Mouse (Mus musculus) embryonic fibroblast, embryonic 13.5 days (primary cell): ENCODE data around the gene Ppcdc. TPM values are rescaled to one million over a fixed set of nuclear protein-coding genes. Genes with fewer than 3 reads are reported as not detected.

ENCODE experiments used
- H3K27ac ChIP-seq: 2 replicates; pipeline ENCODE4 v1.5.1; 2012; ENCODE audit warnings: low read length, control low read depth, inconsistent platforms; ENCODE audit not compliant: insufficient read depth
- H3K4me1 ChIP-seq: 2 replicates; pipeline ENCODE4 v1.6.1; 2011; ENCODE audit warnings: low read length; ENCODE audit not compliant: control insufficient read depth, insufficient read depth
- H3K4me3 ChIP-seq: 2 replicates; pipeline ENCODE4 v1.5.1; 2011; ENCODE audit warnings: mild to moderate bottlenecking, control low read depth, low read length; ENCODE audit not compliant: insufficient read depth
- CTCF ChIP-seq: IDR thresholded peaks from 2 replicates; pipeline ENCODE4 v1.5.1; 2011; ENCODE audit warnings: mild to moderate bottlenecking, control low read depth, low read length, moderate library complexity, borderline replicate concordance; ENCODE audit not compliant: insufficient read depth
- POLR2A ChIP-seq: IDR thresholded peaks from 2 replicates; pipeline ENCODE4 v1.6.1; 2011; ENCODE audit warnings: low read depth, mild to moderate bottlenecking, control low read depth, low read length, moderate library complexity
- polyA plus RNA-seq: library from polyadenylated mRNA; stranded (reverse); fragments of >200 nt; gene quantifications from 2 replicates; pipeline ENCODE4 v1.2.4, GENCODE M21; 2011; ENCODE audit warnings: low read depth; ENCODE audit not compliant: missing spikeins, insufficient read length

Ppcdc gene
- polyA plus RNA-seq, 1 experiment = 31.0 TPM

- H3K4me3 ChIP-seq = no peak overlapping the region
- H3K4me1 ChIP-seq = no peaks in the 10 kb centered on the region
- no peak overlapping the region for H3K27ac ChIP-seq
- no peak for TF ChIP-seq CTCF
- no peak for TF ChIP-seq POLR2A
Measured at GRCm38 (mm10) chr9:57339577-57340210, 100.2 kb downstream of the Ppcdc start.

GRCm38 (mm10) chr9:57338706-57339105, 101.2 kb downstream of the Ppcdc start:
- no peaks in the 10 kb centered on the region for H3K4me1 ChIP-seq
- H3K27ac ChIP-seq = no peak overlapping the region
- TF ChIP-seq POLR2A (no peak), CTCF (no peak)
- no peak overlapping the region for H3K4me3 ChIP-seq

Other genes starting within 250 kb of the Ppcdc start
- gene Trcg1, start 203.6 kb downstream of the Ppcdc start, polyA plus RNA-seq = not detected in 2 replicates
- 30.6 and 36.6 TPM in 2 replicates for gene 1700017B05Rik, start 177.5 kb downstream of the Ppcdc start, polyA plus RNA-seq
- gene Scamp5, start 27.9 kb upstream of the Ppcdc start, polyA plus RNA-seq = 23.7 and 26.1 TPM in 2 replicates
- gene Rpp25, start 63.9 kb upstream of the Ppcdc start, polyA plus RNA-seq = 0.61 TPM in 1 of 2 replicates, not detected in the other
- 252 and 293 TPM in 2 replicates for gene Cox5a, start 81.2 kb upstream of the Ppcdc start, polyA plus RNA-seq
- gene Fam219b, start 97.4 kb upstream of the Ppcdc start, polyA plus RNA-seq = 12.6 and 13.0 TPM in 2 replicates
- gene Mpi, start 112.6 kb upstream of the Ppcdc start, polyA plus RNA-seq = 32.2 and 35.6 TPM in 2 replicates
- 37.0 and 38.2 TPM in 2 replicates for gene Scamp2, start 120.8 kb upstream of the Ppcdc start, polyA plus RNA-seq
- 17.6 and 19.4 TPM in 2 replicates for gene Ulk3, start 149.3 kb upstream of the Ppcdc start, polyA plus RNA-seq
- gene Cplx3, start 166.2 kb upstream of the Ppcdc start, polyA plus RNA-seq = not detected in 2 replicates
- gene Lman1l, start 180.7 kb upstream of the Ppcdc start, polyA plus RNA-seq = not detected in 2 replicates
- gene Csk, start 213.5 kb upstream of the Ppcdc start, polyA plus RNA-seq = 51.2 and 56.2 TPM in 2 replicates
- gene Cyp1a2, start 243.6 kb upstream of the Ppcdc start, polyA plus RNA-seq = not detected in 2 replicates
- not detected in 2 replicates for gene Cyp1a1, start 247.8 kb upstream of the Ppcdc start, polyA plus RNA-seq